Mouse (Mus musculus): ENCODE data around the gene Tmem63b.

- TF ChIP-seq EP300 (IDR thresholded peaks at IDR 0.05) (no peak), CTCF (IDR thresholded peaks at IDR 0.05) (no peak)
Measured at GRCm38 (mm10) chr17:45682843-45683242, 3.9 kb downstream of the Tmem63b start.

Data from lung, postnatal 0 days (tissue).